Mouse (Mus musculus) ovary, postnatal 14 days (tissue): ENCODE data around the gene Rad54l2.

Experiments
- DNase-seq: peaks from one replicate; pipeline ENCODE4 v3.0.0; 2022; ENCODE audit warnings: low spot score

Rad54l2 gene

DNA sequence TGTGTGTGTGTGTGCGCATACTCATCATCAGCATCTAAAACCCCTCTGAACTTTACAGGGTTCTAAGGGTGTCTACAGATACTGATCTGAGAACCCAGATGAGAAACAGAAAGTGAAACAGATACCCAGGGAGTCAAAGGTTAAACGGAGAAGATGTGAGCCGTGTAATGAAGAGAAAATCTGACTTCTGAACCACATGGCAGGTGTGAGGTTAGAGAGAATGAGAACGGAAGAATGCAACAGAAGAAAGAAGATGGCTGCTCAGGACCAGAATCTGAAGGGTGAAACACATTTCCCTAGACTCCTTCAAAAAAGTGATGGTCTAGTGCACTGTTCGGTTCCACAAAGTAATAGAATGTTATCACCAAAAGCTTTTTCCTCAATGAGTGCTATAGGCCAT lies 36.9 kb downstream of the Rad54l2 start:
- DNase-seq: no peak

DNA sequence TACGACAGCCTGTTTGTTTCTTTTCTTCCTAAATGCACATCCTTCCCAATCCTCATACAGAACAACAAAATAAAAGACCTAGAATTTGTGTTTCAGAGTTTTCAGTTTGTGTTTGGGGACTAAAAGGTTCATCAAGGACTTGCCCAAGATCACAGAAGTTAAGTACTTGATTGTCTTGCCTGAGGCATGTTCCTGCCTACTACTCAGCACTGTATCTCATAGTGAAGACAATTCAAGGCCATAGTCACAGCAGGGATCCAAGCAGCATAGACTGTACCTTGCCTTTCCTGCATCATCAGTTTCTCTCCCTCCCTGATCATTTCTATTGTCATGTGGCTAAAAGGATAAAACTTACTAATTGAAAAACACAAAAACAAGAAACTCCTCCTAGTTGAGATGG lies 49.0 kb downstream of the Rad54l2 start:
- DNase-seq: no peak

DNA sequence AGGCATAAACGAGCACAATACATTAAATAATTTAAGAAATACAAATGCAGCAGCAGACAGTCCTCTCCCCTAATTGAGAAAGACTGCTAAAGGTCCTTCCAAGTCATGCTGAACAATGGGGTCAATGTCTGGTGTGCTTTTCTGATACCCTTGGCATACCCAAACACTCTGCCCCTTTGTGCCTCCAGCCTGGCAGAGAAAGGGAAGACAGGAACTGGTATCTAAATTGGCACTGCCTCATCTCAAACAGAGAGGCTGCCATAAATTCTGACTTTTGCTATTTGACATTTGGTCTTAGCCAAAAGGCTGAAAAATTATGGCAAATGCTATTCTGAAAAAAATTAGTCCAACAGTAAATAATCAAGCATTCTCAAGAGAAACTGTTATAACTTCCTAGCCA lies 49.9 kb downstream of the Rad54l2 start:
- no peak for DNase-seq

DNA sequence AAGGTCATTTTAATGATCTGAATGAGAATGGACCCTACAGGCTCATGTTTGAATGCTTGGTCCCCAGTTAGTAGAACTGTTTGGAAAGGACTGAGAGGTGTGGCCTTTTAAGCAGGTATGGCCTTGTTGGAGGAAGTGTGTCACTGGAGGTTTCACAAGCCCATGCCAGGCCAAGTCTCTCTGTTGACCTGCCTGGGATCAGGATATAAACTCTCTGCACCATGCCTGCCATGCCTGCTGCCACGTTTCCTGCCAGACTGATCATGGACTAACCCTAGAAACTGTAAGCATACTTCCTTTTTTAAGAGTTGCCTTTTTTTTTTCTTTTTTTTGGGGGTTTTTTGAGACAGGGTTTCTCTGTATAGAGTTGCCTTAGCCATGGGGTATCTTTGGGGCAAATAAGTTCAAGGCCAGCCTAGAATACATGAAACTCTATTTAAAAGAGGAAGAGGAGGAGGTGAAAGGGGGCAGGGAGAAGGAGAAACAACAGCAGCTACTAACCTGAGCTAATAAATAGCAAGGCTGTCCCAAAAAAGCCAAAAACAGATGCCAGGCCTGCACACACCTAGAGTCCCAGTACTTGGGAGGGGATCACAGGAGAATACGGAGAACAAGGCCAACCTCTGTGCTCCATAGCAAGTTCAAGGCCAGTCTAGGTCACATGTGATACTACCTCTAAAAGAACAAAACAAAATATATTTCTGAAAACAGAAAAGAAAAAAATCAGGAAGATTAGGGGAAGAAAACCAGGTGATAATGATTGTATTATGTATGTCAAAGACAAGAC lies 50.6 kb downstream of the Rad54l2 start:
- no peak for DNase-seq

DNA sequence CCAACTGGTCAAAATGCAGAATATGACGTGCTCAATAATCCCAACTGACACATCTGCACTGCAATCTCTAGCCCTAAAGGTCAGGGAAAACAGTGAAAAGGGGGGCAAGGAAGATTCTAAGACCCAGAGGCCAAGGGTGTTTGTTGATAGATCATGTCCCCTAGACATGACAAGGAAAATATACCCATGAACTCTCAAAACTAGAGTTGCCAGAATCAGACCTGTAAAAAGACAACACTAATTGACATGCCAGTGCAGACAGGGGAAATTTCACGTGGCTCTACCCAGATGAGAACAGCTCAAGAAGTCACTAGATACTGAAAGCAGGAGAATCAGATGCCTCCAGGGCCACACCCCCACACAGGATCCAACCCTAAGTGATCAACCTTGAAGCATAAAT lies 55.3 kb downstream of the Rad54l2 start:
- DNase-seq: no peak

DNA sequence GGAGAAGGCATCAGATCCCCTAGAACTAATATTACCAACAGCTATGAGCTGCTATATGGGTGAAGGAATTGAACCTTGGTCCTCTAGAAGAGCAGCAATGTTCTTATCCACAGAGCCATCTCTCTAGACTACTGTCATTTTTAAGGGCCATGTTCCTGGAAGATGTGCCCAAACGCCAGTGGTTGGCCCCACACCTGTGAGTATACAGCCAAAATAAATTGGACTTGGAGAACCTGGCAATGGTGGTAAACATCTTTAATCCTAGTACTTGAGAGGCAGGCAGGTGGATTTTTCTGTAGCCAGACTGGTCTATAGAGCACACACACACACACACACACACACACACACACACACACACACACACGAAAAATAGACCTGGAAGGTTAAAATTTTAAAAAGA lies 59.6 kb downstream of the Rad54l2 start:
- no peak for DNase-seq

DNA sequence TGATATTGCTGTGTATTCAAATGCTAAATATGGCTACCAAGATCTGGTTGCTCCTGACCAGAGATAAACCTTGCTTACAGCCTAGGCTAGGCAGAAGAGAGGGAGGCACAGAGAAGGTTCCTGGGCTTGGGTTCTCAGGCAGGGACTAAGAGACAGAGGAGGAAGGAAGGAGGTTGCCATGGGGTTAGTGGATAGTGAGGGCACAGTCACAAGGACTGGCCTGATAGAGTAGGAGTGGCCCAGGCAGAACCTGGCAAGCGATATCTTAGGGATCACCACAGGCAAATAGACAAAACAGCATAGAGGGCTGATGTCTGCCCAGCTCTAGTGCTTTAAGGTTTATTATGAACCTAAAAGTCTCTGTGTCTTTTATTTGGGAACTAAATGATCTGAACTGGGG lies 62.1 kb downstream of the Rad54l2 start:
- DNase-seq: no peak

DNA sequence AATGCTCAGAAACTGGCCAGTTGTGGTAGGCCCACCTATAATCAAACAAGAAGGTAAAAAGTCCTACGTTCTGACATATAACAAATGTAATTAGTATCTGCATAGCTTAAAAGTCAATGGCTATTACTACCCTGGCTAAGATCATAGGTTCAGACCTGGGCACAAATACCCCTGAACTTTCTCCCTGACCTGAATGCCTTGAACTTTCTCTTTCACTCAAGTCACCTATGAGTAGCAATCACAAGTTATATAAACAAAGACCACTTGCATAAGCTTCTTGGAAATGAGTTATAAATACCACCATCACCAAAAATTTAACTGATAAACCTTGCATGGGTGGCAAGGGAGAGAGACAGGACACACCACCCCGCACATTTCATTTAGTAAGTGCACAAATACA lies 63.6 kb downstream of the Rad54l2 start:
- no peak for DNase-seq

DNA sequence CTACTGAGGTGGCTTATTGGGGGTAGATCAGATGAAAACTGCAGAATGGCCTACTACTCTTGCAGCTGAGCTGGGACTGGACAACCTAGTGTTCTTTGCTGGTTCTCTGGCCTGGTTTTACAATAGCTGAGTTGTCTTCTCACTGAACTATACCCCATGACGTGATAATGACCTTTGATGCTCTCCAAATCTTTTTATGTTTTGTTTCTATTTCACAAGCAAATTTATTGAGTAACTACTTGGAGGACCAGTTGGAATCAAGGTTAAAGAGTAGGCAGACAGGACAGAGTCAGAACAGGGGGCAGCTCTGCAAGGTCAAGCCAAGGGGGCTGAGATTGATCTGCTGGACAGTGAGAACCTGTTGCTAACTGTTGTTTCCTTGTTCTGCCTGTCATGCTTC lies 64.1 kb downstream of the Rad54l2 start:
- no peak for DNase-seq

DNA sequence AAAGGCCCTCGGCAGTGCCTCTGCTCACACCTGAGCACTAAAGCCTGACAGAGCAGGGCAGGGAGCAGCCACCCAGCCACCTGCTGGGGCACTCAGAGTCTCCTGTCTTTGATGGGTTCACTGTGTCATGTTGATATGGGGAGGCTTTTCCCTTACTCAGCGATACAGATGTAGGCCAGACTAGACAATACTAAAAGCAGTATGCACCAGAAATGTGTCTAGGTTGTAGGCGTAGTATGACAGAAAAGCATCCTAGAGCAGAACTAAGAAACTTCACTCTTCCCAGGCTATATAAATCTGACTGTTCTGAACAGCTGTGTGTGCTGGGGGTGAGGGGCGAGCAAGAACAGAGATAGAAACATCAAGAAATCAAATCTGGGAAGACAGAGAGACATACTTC lies 72.3 kb downstream of the Rad54l2 start:
- DNase-seq: no peak

DNA sequence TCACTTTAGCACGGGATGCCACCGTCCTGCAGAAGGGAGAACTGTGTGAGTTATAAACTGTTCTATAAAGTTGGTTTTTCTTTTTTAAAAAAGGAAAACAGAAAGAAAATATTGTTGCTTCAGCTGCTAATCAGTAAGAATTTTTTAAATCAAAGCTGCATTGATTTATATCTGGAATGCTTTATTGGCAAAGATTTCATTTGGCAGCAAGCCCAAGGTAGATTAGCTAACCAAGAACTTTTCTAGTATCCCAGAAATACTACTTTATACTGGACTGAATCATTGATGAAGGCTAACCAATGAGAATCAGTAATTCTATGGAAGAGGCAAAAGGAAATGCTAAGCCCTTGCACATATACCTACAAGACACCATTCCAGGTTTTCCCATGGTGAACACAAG lies 72.8 kb downstream of the Rad54l2 start:
- DNase-seq: no peak

DNA sequence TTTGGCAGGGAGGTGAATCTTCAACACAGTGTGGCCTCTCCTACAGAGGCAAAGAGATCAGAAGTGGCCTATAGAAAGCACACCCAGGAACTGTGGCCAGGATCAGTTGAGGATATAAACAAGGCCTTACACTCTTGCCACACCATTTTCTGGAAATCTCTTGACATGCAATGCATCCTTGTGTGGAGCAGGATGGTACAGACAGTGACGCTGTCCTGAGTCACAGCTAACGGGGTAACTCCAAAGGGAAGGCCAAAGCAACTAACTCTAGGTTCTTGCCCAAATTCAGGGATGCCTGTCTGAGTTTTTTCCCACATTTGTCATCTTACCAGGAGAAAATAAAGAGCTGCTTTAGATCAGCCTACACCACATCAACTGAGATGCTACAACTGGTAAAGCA lies 76.5 kb downstream of the Rad54l2 start:
- no peak for DNase-seq

DNA sequence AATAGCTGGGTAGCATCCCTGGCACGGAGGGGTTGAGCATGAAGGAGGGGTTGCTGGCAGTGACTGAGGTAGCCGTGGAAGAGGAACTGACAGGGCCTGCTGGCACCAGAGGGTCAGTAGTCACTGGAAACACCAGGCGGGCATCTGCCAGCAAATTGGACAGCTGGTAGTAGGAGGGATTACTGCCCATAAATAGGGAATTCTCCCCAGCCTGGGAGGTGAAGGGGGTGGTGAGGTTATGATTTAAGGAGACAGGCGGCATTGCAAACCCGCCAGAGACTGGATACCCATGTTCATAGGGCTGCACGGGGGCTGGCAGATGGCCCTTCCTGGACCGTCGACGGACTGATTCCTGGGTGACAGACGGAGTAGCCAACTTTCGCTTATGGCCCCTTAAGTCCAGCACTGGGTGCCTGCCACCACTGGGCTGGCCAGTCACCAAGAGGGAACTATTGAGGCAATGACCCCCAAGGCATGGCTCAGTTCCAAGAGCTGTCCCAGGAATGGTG lies 96.0 kb downstream of the Rad54l2 start:
- DNase-seq: no peak

DNA sequence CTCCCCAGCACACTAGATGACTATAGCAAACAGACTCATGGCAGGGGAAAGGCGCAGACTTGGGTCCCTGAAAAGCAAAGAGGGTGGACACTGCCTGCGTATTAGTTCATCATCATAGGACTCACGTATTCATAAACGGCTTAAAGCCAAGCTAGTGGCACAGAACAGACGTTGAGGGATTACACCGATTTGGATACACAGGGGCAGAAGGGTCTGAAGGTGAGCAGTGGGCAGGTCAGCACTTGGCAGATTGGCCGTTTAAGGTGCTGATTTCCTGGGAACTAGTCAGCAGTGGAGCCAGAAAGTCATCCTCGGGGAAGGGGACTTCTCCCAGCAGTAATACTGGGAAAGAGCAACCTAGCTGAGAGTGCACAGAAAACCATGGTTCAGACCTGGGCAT lies 100.2 kb downstream of the Rad54l2 start:
- DNase-seq: no peak

DNA sequence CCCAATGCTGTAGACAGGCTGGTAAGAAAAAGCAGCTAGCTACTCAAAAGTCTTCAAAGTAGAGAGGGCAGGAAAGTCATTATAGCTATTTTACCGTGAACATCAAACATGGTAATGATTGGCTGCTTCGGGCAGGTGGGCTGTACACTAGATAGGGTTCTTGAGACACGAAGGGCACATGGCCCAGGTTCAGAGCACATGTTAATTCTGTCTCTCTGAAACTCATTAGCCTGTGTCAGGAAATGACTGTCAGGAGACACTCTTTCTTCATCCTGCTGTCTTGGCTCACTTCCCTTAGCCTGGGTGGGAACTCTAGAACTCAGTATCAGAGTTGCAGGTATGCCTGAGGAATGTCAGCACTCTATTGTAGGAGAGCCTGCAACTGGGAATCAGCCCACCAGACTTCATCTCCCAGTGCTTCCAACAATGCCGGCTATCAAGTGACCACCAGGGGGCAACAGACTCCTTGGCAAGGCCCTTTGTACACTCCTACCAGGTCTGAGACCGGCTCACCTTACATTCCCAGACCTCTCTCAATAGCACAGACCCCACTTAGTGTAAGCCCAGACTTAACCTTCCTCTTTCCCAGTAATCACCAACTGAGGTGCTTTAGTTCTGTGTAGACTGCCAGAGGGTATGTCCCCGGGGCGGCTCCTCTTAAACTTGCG lies 101.9 kb downstream of the Rad54l2 start:
- DNase-seq: peak; percentile 67

DNA sequence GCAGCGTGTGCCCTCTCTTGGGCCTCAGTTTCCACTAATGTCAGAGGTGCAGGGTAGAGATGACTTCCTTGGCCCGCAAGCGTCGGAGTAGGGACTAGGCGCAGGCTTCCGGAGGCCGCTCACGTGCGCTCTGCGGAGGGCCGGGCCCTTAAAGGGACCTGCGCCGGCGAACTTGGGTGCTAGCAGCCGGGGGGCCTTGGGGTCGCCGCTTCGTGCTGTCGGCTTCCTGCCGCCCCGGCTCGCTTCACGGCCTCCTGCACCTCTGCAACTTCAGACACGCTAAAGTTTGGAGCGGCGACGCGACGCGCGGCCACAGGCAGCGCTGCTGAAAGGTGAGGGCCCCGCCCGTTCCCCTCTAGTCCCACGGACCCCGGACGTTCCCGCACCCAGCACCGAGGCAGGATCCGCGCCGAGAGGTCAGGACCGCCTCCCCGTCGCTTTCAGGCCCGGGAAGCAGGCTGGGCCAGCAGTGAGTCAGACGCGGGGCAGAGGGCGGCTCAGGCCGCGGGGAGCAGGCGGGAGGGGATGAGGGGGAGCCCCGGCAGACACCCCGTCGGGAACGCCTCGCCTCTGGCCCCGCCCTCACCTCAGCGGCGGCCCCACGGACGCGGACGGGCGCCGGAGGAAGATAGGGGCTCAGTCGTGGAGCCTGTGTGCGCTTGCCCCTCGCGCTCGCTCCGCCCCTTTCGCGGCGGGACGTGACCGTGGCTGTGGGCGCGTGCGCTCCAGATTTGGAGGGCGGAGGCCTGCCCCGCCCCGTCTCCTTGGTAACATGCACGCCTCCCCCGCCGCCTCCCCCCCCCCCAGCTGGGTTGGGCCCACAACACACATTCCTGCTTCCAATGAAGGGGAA lies 103.5 kb downstream of the Rad54l2 start, which contains the start of gene Tex264:
Gene Tex264, minus strand, starts transcription at position 679 of the 853 bp plus-strand sequence.
- DNase-seq: peak; percentile 72

DNA sequence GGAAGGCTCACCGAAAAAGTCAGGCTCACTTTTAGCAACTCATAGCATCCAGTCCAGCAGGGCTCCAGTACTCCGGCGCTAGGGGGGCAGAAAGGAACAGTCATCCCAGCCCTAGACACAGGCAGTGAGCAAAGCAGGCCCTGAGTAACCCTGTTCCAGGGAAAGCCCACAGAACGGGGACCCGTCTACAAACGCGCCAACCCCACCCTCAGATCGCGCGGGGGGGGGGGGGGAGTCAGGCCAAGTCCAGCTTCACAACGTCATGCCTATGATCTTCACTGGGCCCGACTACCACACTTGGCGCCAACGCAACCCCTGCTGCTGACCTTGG lies 104.1 kb downstream of the Rad54l2 start:
- no peak for DNase-seq

DNA sequence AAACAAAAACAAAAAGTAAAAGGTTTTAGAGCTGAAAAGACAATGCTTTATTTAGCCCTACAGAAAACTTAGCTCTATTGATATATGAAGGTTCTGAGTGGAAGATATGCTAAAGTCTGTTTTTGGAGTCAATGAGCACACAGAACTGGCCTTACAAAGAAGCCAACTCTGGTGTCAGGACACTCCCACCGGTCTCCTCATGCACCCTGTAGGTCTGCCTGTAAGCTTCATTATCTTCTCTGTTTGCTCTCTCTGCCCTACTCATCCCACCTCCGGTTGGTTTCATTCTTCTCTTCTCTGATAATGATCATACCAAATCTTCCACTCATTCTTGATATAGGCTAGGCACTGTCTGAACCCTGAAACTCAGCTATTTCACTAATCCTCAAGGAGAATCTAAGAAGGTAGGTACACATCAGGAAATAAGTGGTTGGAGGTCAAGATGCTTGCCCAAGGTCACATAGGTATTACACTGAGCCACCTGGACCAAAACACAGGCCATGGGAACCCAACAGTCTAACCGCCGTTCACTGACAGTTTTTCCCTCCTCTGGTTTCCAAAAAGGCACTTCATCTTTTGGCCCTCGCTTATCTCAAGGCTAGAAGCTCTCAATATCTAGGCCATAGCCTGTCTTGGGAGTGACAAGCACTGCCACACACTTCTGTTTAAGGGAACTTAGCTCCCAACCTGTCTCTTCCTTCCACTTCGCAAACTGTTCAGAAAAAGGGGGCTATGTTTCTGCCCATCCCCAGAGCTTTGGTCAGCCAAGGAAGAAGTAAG lies 104.7 kb downstream of the Rad54l2 start:
- DNase-seq: no peak

DNA sequence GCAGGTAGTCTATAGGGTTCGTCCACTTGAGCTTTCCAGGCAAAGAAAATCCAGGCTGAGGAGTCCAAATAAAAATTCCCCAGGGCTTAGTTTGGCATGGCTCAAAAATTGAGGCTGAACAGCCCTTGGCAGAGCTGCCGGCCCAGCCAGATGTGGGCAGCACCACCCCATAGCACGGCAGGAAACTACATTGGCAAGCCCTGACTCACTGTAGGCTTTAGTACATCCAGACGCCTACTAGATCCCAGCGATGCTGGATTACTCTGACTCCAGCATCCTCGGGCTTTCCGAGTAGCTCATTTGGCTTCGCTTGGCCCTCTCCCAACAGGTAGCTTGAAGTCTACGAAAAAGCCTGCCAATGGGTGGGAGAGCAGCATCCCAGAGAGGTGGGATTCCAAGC lies 108.0 kb downstream of the Rad54l2 start:
- DNase-seq: no peak

DNA sequence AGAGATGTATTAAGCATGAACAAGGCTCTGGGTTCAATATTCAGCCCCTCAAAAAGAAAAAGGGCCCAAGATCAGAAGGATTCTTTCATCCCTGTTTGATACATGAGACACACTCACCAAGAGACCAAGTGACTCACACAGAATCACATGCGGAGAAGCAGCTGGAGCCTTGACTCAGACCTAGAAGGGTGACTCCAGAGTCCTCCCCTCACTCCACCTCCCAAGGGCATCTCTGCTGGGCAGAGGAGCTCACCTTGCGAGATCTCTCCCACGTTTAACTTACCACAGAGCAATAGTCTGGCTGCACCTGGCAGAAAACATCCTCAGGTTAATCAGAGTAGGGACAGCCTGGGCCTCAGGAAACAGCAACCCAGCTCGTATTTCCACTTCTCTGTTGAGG lies 110.8 kb downstream of the Rad54l2 start:
- no peak for DNase-seq

DNA sequence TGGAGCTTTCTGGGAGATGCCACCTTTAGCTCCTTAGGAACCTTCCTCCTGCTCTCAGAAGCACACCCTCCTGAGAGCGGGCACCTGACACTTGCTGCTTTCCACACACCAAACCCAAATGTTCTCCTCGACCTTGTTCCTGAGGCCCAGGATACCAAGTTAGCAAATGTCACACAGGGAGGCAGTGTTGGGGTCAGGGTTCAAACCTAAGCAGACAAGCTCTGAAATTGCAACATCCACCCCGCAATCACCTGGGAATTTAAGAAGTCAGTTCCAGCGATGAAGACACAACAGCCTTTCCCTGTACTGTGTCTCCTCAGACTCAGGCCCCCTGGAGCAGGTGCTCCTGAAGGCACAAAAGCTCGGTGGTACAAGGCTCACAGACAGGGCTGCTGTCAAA lies 111.3 kb downstream of the Rad54l2 start:
- no peak for DNase-seq

DNA sequence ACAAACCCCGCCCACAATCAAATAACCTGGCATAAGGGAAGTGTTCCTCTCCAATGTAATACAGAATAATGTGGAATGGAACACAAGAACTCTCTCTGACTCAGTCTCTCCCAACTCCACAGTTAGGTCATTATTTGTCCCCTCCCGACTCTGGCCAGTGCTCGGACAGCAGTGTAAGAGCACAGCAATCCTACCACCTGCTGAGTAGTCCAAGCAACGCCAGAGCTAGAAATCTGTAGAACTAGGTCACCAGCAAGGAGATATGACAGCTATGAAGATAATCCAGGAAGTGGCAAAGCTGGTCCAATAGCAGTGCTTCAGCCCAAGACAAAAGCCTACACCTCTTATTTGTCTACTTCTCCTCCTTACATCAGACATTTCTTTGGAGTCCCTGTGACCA lies 112.4 kb downstream of the Rad54l2 start:
- DNase-seq: no peak
